In the genomic region with DNA sequence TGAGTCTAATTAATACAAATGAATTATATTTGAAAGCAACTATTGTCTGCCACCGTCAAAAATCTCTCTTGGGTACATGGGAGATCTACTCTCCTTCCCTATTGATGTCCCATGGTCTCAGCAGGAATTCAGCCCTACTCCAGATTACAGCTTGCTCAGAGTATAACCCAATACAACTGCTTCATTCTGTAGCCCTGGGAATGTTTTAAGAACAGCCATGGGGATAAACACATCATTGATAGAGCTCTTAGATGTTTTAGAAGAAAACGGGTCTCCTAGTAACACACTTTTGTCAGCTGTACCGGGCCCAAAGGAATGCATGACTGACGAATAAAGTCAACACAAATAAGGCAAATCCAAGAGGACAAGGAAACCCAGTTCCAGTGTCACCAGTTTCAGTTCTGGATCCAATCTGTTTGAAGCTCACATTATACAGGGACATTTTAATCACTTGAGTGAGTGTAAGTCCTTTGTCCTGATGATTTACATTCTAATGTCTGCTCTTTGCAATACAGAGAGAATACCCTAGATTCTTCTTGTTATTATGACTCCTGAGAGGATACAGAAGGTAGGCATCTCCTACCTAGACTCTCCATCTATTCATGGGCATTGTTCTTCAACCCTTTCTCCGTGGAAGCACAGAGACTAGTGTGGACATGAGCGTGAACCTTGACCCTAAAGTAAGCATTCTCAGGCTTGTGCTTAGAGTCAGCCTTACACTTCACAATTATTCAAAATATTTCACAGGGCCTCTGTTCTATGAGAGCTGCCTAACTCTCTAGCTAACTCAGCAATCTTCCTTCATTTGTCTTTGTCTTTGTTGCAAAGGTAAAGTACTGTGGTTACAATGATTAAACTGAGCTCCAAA, we compare ENCODE assay signal across 22 mouse cellular contexts. TPM values are rescaled to one million over a fixed set of nuclear protein-coding genes. Genes with fewer than 3 reads are reported as not detected.
DNase-seq lines count a peak whose midpoint lies in the region; ATAC-seq and TF ChIP-seq lines count a peak whose summit lies in the region.
"Had no signal": no experiment of that assay in that cellular context is flagged by ENCODE, and none has a peak within 500 bp of the region (broad histone marks: within the 10 kb centered on the region; RNA-seq: fewer than 3 reads in every experiment).

No protein-coding gene starts in this region.

- no peaks in the 10 kb centered on the region for H3K36me3 ChIP-seq in forebrain, embryonic 14.5 days (ENCODE audit: control insufficient read depth, insufficient read depth, low read length)
- 0 out of 2 replicates have a peak, but pooled peaks cover 4% of the 10 kb centered on the region for H3K36me3 ChIP-seq in forebrain, embryonic 13.5 days (ENCODE audit: poor library complexity, severe bottlenecking)
- no peaks in the 10 kb centered on the region for H3K36me3 ChIP-seq in neural tube, embryonic 11.5 days (ENCODE audit: control insufficient read depth, insufficient read depth, low read length)
- peaks cover 3% of the 10 kb centered on the region; the same call in 1 of the 2 replicates for H3K36me3 ChIP-seq in midbrain, postnatal 0 days (ENCODE audit: insufficient read depth, low read length)
- H3K36me3 ChIP-seq: forebrain, embryonic 12.5 days; heart, embryonic 13.5 days; intestine, embryonic 15.5 days had no signal

- H3K4me3 ChIP-seq in forebrain, embryonic 14.5 days (ENCODE audit: low read depth, low read length), result no peak overlapping the region
- no peak overlapping the region for H3K4me3 ChIP-seq in forebrain, embryonic 13.5 days
- no peak overlapping the region for H3K4me3 ChIP-seq in neural tube, embryonic 11.5 days (ENCODE audit: low read depth, low read length)
- H3K4me3 ChIP-seq in midbrain, postnatal 0 days (ENCODE audit: low read depth, low read length), result no peak overlapping the region
- H3K4me3 ChIP-seq: embryonic facial prominence, embryonic 15.5 days; forebrain, embryonic 12.5 days; gastrocnemius, adult 2 months; heart, embryonic 13.5 days; intestine, embryonic 15.5 days had no signal

- no peak overlapping the region for H3K27ac ChIP-seq in forebrain, embryonic 14.5 days (ENCODE audit: low read depth, low read length)
- H3K27ac ChIP-seq in forebrain, embryonic 13.5 days, result no peak overlapping the region
- H3K27ac ChIP-seq in neural tube, embryonic 11.5 days (ENCODE audit: low read depth, low read length), result no peak overlapping the region
- H3K27ac ChIP-seq in midbrain, postnatal 0 days (ENCODE audit: low read depth, low read length), result no peak overlapping the region
- H3K27ac ChIP-seq: embryonic facial prominence, embryonic 15.5 days; forebrain, embryonic 12.5 days; gastrocnemius, adult 2 months; heart, embryonic 13.5 days; intestine, embryonic 15.5 days had no signal

- 55% methylated on average over 6 of the region's 6 CpGs for WGBS in forebrain, embryonic 14.5 days
- 57% methylated on average over 6 of the region's 6 CpGs for WGBS in forebrain, embryonic 13.5 days
- WGBS in neural tube, embryonic 11.5 days, result 71% methylated on average over 6 of the region's 6 CpGs
- WGBS in midbrain, postnatal 0 days, result 38% methylated on average over 6 of the region's 6 CpGs

- no peaks in the 10 kb centered on the region for H3K4me1 ChIP-seq in forebrain, embryonic 14.5 days (ENCODE audit: control insufficient read depth, insufficient read depth, low read length)
- H3K4me1 ChIP-seq in forebrain, embryonic 13.5 days, result no peaks in the 10 kb centered on the region
- H3K4me1 ChIP-seq in neural tube, embryonic 11.5 days (ENCODE audit: control insufficient read depth, insufficient read depth, low read length), result no peaks in the 10 kb centered on the region
- no peaks in the 10 kb centered on the region for H3K4me1 ChIP-seq in midbrain, postnatal 0 days (ENCODE audit: insufficient read depth, low read length)
- H3K4me1 ChIP-seq: embryonic facial prominence, embryonic 15.5 days; forebrain, embryonic 12.5 days; heart, embryonic 13.5 days; intestine, embryonic 15.5 days had no signal

- H3K9me3 ChIP-seq in forebrain, embryonic 14.5 days (replicated peaks; ENCODE audit: control insufficient read depth, low read length), result no peaks in the 10 kb centered on the region
- no peaks in the 10 kb centered on the region for H3K9me3 ChIP-seq in forebrain, embryonic 13.5 days (replicated peaks)
- H3K9me3 ChIP-seq in neural tube, embryonic 11.5 days (ENCODE audit: control insufficient read depth, low read length), result no peaks in the 10 kb centered on the region
- H3K9me3 ChIP-seq in midbrain, postnatal 0 days (ENCODE audit: low read length), result no peaks in the 10 kb centered on the region
- H3K9me3 ChIP-seq: embryonic facial prominence, embryonic 15.5 days; forebrain, embryonic 12.5 days; heart, embryonic 13.5 days; intestine, embryonic 15.5 days had no signal

- no peak overlapping the region for H3K4me2 ChIP-seq in forebrain, embryonic 14.5 days (ENCODE audit: low read length)
- no peak overlapping the region for H3K4me2 ChIP-seq in forebrain, embryonic 13.5 days
- H3K4me2 ChIP-seq in neural tube, embryonic 11.5 days (ENCODE audit: low read depth), result no peak overlapping the region
- no peak overlapping the region for H3K4me2 ChIP-seq in midbrain, postnatal 0 days (ENCODE audit: low read depth, low read length, poor library complexity, severe bottlenecking)
- H3K4me2 ChIP-seq: embryonic facial prominence, embryonic 15.5 days; forebrain, embryonic 12.5 days; heart, embryonic 13.5 days; intestine, embryonic 15.5 days; liver, embryonic 11.5 days had no signal

- no peak overlapping the region for H3K9ac ChIP-seq in forebrain, embryonic 14.5 days (ENCODE audit: low read length)
- H3K9ac ChIP-seq in forebrain, embryonic 13.5 days, result no peak overlapping the region
- no peak overlapping the region for H3K9ac ChIP-seq in neural tube, embryonic 11.5 days (ENCODE audit: low read length)
- no peak overlapping the region for H3K9ac ChIP-seq in midbrain, postnatal 0 days (replicated peaks; ENCODE audit: low read length, poor library complexity, severe bottlenecking)
- H3K9ac ChIP-seq: embryonic facial prominence, embryonic 15.5 days; forebrain, embryonic 12.5 days; heart, embryonic 13.5 days; intestine, embryonic 15.5 days had no signal

- TF ChIP-seq CTCF in midbrain, postnatal 0 days (IDR thresholded peaks at IDR 0.05), result no peak

- H3K27me3 ChIP-seq in forebrain, embryonic 14.5 days (replicated peaks; ENCODE audit: control insufficient read depth, insufficient read depth, low read length), result no peaks in the 10 kb centered on the region
- H3K27me3 ChIP-seq in forebrain, embryonic 13.5 days, result no peaks in the 10 kb centered on the region
- no peaks in the 10 kb centered on the region for H3K27me3 ChIP-seq in neural tube, embryonic 11.5 days (ENCODE audit: control insufficient read depth, insufficient read depth, low read length)
- no peaks in the 10 kb centered on the region for H3K27me3 ChIP-seq in midbrain, postnatal 0 days (ENCODE audit: insufficient read depth, low read length)
- H3K27me3 ChIP-seq: embryonic facial prominence, embryonic 15.5 days; forebrain, embryonic 12.5 days; heart, embryonic 13.5 days; intestine, embryonic 15.5 days; Patski had no signal

- ATAC-seq in forebrain, embryonic 14.5 days, result no peak
- no peak for ATAC-seq in forebrain, embryonic 13.5 days
- ATAC-seq in neural tube, embryonic 11.5 days (ENCODE audit: insufficient read depth, low FRiP score, low TSS enrichment), result peak; percentile 45
- ATAC-seq in midbrain, postnatal 0 days (ENCODE audit: low FRiP score), result peak; percentile 69; the same call in 1 of the 2 replicates
- no peak for ATAC-seq in erythroblast, adult 5-6 weeks (replicated peaks; ENCODE audit: low FRiP score, poor library complexity, severe bottlenecking)
- ATAC-seq: intestine, embryonic 15.5 days; Patski had no signal

- peak; percentile 2 for DNase-seq in forebrain, embryonic 14.5 days (ENCODE audit: low spot score)
- no peak for DNase-seq in neural tube, embryonic 11.5 days (ENCODE audit: low spot score)
- no peak for DNase-seq in neural tube, embryonic 10.5 days (ENCODE audit: extremely low spot score, low spot score)
- DNase-seq in midbrain, postnatal 0 days (ENCODE audit: low spot score), result peak; percentile 53
- no peak for DNase-seq in left cerebral cortex, adult 11 months (ENCODE audit: low spot score)
- DNase-seq in cerebellum, postnatal 36 days, result no peak
- DNase-seq: adrenal gland, postnatal 25 days; cerebellum, adult 11-12 months; cerebellum, postnatal 14 days; gastrocnemius, adult 2 months; kidney, adult 9 months; kidney, postnatal 25 days; lung, adult 2 months; thymus, postnatal 14 days had no signal

RNA-seq across cellular contexts. Expression of gene Mcm9, which starts 49.7 kb away (rescaled TPM):
- 9.1 and 11.6 TPM in 2 replicates for polyA plus RNA-seq in forebrain, embryonic 14.5 days (2014; fragmentation: Nextera tagmentation; extraction: Ambion mirVana)
- polyA plus RNA-seq in forebrain, embryonic 13.5 days (2015; fragmentation: Nextera tagmentation; extraction: Ambion mirVana), result 13.5 and 14.5 TPM in 2 replicates
- polyA plus RNA-seq in neural tube, embryonic 11.5 days (2014; fragmentation: Nextera tagmentation; extraction: Ambion mirVana), result 16.0 and 17.3 TPM in 2 replicates
- total RNA-seq in midbrain, postnatal 0 days (2014; rRNA removed), result 3.1 and 5.9 TPM in 2 replicates
- polyA plus RNA-seq in midbrain, postnatal 0 days (2015; fragmentation: Nextera tagmentation; extraction: Ambion mirVana), result 4.6 and 5.7 TPM in 2 replicates
- total RNA-seq in erythroblast, adult 5-6 weeks (2015; ENCODE audit: low replicate concordance), result 8.8 and 15.4 TPM in 2 replicates
- 14.9 and 49.1 TPM in 2 replicates for total RNA-seq in erythroblast, adult 5-6 weeks (2017; ENCODE audit: low replicate concordance)

Comparison
In these comparisons a context has a peak if more than half of its experiments do, and no peak if none do; other contexts are left out.
1. ATAC-seq: peak in neural tube, embryonic 11.5 days (single experiment) and midbrain, postnatal 0 days (single experiment); none in forebrain, embryonic 14.5 days (single experiment), forebrain, embryonic 13.5 days (single experiment) and erythroblast, adult 5-6 weeks (single experiment).
2. DNase-seq: peak in forebrain, embryonic 14.5 days (single experiment) and midbrain, postnatal 0 days (single experiment); none in neural tube, embryonic 11.5 days (single experiment), neural tube, embryonic 10.5 days (single experiment), left cerebral cortex, adult 11 months (single experiment) and cerebellum, postnatal 36 days (0 of 2).